Mouse (Mus musculus) effector memory CD4-positive, alpha-beta T cell, adult 5 months (primary cell): ENCODE results near the gene Gria1. TPM values are rescaled to one million over a fixed set of nuclear protein-coding genes. Genes with fewer than 3 reads are reported as not detected.

Source experiments
- polyA plus RNA-seq: library from polyadenylated mRNA; unstranded; fragments of 100-300 nt; shearing (Covaris generic); gene quantifications from one replicate; pipeline ENCODE4 v1.2.1, GENCODE M21; 2017

The Gria1 gene
- polyA plus RNA-seq = 0.19 TPM

DNA sequence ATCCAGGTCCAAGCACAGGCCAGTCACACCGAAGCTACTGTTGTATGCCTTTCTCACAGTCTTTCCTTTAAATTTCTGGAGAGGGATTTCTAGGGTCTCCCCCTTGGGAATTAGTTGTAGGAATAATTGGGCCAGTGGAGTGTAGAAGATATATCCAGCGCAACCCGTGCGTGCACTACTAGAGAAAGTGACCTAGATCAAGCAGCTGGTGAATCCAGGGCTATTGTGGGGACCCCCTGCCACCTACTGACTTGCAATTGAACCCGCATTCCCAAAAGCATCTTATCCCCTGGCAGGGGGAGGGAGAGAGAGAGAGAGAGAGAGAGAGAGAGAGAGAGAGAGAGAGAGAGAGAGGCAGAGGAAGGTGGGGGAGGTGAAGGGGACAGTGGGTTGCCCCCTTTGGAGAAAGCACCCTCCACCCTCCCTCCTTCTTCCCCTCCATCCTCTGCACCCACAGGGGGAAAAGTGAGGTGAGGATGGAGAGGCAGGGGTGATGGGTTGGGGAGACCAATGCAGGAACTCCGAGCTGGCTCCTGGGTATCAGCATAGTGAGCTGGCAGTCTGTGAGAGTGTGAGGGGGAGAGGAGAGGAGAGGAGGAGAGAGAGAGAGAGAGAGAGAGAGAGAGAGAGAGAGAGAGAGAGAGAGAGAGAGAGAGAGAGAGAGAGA lies at the start of gene Gria1:
Gria1 (plus strand) TSS at position 364 of the 667 bp plus-strand sequence.

